Mouse (Mus musculus): Measurements from ENCODE around the gene Mpzl3. TPM values are rescaled to one million over a fixed set of nuclear protein-coding genes. Genes with fewer than 3 reads are reported as not detected.

Mpzl3 gene
- polyA plus RNA-seq, 1 experiment from 2014 or later = 1.2 TPM

- peaks cover 56% of the 10 kb centered on the region for H3K27me3 ChIP-seq
- H3K9me3 ChIP-seq = no peaks in the 10 kb centered on the region
- H3K36me3 ChIP-seq = no peaks in the 10 kb centered on the region
- no peaks in the 10 kb centered on the region; the same call in 1 of the 2 replicates for H3K4me1 ChIP-seq (replicated peaks)
- WGBS = 87% methylated on average over 1 of the region's 1 CpGs
- no peak for ATAC-seq (ENCODE audit: low FRiP score)
- no peak overlapping the region for H3K4me3 ChIP-seq
- no peak overlapping the region for H3K9ac ChIP-seq
- H3K27ac ChIP-seq = no peak overlapping the region
- H3K4me2 ChIP-seq = no peak overlapping the region
These were observed 5.3 kb upstream of the Mpzl3 start for GRCm38 (mm10) chr9:45049731-45050130.

- Histone ChIP-seq H3K4me2 (no peak overlapping the region), H3K4me3 (no peak overlapping the region), H3K27me3 (peaks cover 51% of the 10 kb centered on the region), H3K9me3 (no peaks in the 10 kb centered on the region), H3K4me1 (replicated peaks) (no peaks in the 10 kb centered on the region; the same call in 1 of the 2 replicates), H3K36me3 (no peaks in the 10 kb centered on the region), H3K9ac (no peak overlapping the region), H3K27ac (no peak overlapping the region)
- 83% methylated on average over 2 of the region's 2 CpGs for WGBS
- no peak for ATAC-seq (ENCODE audit: low FRiP score)
These were observed 4.7 kb upstream of the Mpzl3 start for GRCm38 (mm10) chr9:45050301-45050700.

- H3K4me1 ChIP-seq (replicated peaks) = no peaks in the 10 kb centered on the region; the same call in 1 of the 2 replicates
- H3K9me3 ChIP-seq = no peaks in the 10 kb centered on the region
- WGBS = 50% methylated on average over 5 of the region's 5 CpGs
- peaks cover 45% of the 10 kb centered on the region for H3K27me3 ChIP-seq
- no peaks in the 10 kb centered on the region for H3K36me3 ChIP-seq
- no peak for ATAC-seq (ENCODE audit: low FRiP score)
- H3K4me2 ChIP-seq = no peak overlapping the region
- no peak overlapping the region for H3K4me3 ChIP-seq
- H3K9ac ChIP-seq = no peak overlapping the region
- no peak overlapping the region for H3K27ac ChIP-seq
These were observed 3.4 kb downstream of the Mpzl3 start for GRCm38 (mm10) chr9:45058304-45058940.

- no peak overlapping the region for H3K4me2 ChIP-seq
- WGBS = 46% methylated on average over 7 of the region's 7 CpGs
- H3K9me3 ChIP-seq = no peaks in the 10 kb centered on the region
- H3K27ac ChIP-seq = no peak overlapping the region
- no peaks in the 10 kb centered on the region for H3K4me1 ChIP-seq (replicated peaks)
- no peak for ATAC-seq (ENCODE audit: low FRiP score)
- H3K4me3 ChIP-seq = no peak overlapping the region
- H3K9ac ChIP-seq = no peak overlapping the region
- no peaks in the 10 kb centered on the region for H3K36me3 ChIP-seq
- H3K27me3 ChIP-seq = peaks cover 41% of the 10 kb centered on the region
These were observed 5.2 kb downstream of the Mpzl3 start for GRCm38 (mm10) chr9:45060151-45060550.

- H3K9me3 ChIP-seq = no peaks in the 10 kb centered on the region
- no peak overlapping the region for H3K4me2 ChIP-seq
- H3K9ac ChIP-seq = no peak overlapping the region
- WGBS = 78% methylated on average over 3 of the region's 3 CpGs
- no peak overlapping the region for H3K4me3 ChIP-seq
- H3K4me1 ChIP-seq (replicated peaks) = no peaks in the 10 kb centered on the region
- peaks cover 28% of the 10 kb centered on the region for H3K27me3 ChIP-seq
- H3K36me3 ChIP-seq = no peaks in the 10 kb centered on the region
- no peak for ATAC-seq (ENCODE audit: low FRiP score)
- no peak overlapping the region for H3K27ac ChIP-seq
These were observed 7.7 kb downstream of the Mpzl3 start for GRCm38 (mm10) chr9:45062677-45063076.

GRCm38 (mm10) chr9:45064421-45064820 is 9.4 kb downstream of the Mpzl3 start:
- no peak for ATAC-seq (ENCODE audit: low FRiP score)
- WGBS = 91% methylated on average over 6 of the region's 6 CpGs
- no peak overlapping the region for H3K4me2 ChIP-seq

GRCm38 (mm10) chr9:45066735-45067134 is 11.7 kb downstream of the Mpzl3 start:
- Histone ChIP-seq H3K4me3 (no peak overlapping the region), H3K9me3 (no peaks in the 10 kb centered on the region), H3K27ac (no peak overlapping the region), H3K4me2 (no peak overlapping the region), H3K27me3 (no peaks in the 10 kb centered on the region), H3K9ac (no peak overlapping the region), H3K4me1 (replicated peaks) (no peaks in the 10 kb centered on the region), H3K36me3 (no peaks in the 10 kb centered on the region)
- no peak for ATAC-seq (ENCODE audit: low FRiP score)
- WGBS = 83% methylated on average over 4 of the region's 4 CpGs

More at GRCm38 (mm10) chr9:45064421-45064820, 9.4 kb downstream of the Mpzl3 start:
- Histone ChIP-seq H3K4me3 (no peak overlapping the region), H3K36me3 (no peaks in the 10 kb centered on the region), H3K9me3 (no peaks in the 10 kb centered on the region), H3K9ac (no peak overlapping the region), H3K27ac (no peak overlapping the region), H3K27me3 (peaks cover 11% of the 10 kb centered on the region), H3K4me1 (replicated peaks) (no peaks in the 10 kb centered on the region)

GRCm38 (mm10) chr9:45071800-45072199 is 16.8 kb downstream of the Mpzl3 start:
- ATAC-seq (ENCODE audit: low FRiP score) = no peak
- Histone ChIP-seq H3K9me3 (no peaks in the 10 kb centered on the region), H3K9ac (no peak overlapping the region), H3K36me3 (no peaks in the 10 kb centered on the region), H3K4me2 (no peak overlapping the region), H3K27me3 (0 out of 2 replicates have a peak, but pooled peaks cover 5% of the 10 kb centered on the region), H3K4me1 (replicated peaks) (no peaks in the 10 kb centered on the region), H3K27ac (no peak overlapping the region), H3K4me3 (no peak overlapping the region)
- 63% methylated on average over 3 of the region's 3 CpGs for WGBS

GRCm38 (mm10) chr9:45077859-45078258 is 22.9 kb downstream of the Mpzl3 start:
- Histone ChIP-seq H3K36me3 (no peaks in the 10 kb centered on the region), H3K9me3 (no peaks in the 10 kb centered on the region), H3K9ac (no peak overlapping the region), H3K27me3 (0 out of 2 replicates have a peak, but pooled peaks cover 7% of the 10 kb centered on the region), H3K4me1 (replicated peaks) (no peaks in the 10 kb centered on the region), H3K4me2 (no peak overlapping the region), H3K4me3 (no peak overlapping the region), H3K27ac (no peak overlapping the region)
- ATAC-seq (ENCODE audit: low FRiP score) = no peak
- 76% methylated on average over 3 of the region's 3 CpGs for WGBS

- H3K27me3 ChIP-seq = 0 out of 2 replicates have a peak, but pooled peaks cover 3% of the 10 kb centered on the region
- ATAC-seq (ENCODE audit: low FRiP score) = no peak
- no peaks in the 10 kb centered on the region for H3K4me1 ChIP-seq (replicated peaks)
- H3K9me3 ChIP-seq = no peaks in the 10 kb centered on the region
- no peak within 1 kb of the TSS for H3K4me2 ChIP-seq
- no peak within 1 kb of the TSS for H3K4me3 ChIP-seq
- H3K9ac ChIP-seq = no peak within 1 kb of the TSS
- H3K27ac ChIP-seq = no peak within 1 kb of the TSS
- no peaks in the 10 kb centered on the region for H3K36me3 ChIP-seq
- WGBS = 90% methylated on average over 5 of the region's 5 CpGs
These were observed 24.0 kb downstream of the Mpzl3 start, which contains the start of gene Jaml for GRCm38 (mm10) chr9:45079011-45079410. Jaml (plus strand) TSS chr9:45079183.

- Histone ChIP-seq H3K27me3 (0 out of 2 replicates have a peak, but pooled peaks cover 8% of the 10 kb centered on the region), H3K27ac (no peak overlapping the region), H3K4me2 (no peak overlapping the region), H3K4me1 (replicated peaks) (no peaks in the 10 kb centered on the region), H3K4me3 (no peak overlapping the region), H3K36me3 (no peaks in the 10 kb centered on the region), H3K9me3 (no peaks in the 10 kb centered on the region), H3K9ac (no peak overlapping the region)
- ATAC-seq (ENCODE audit: low FRiP score) = no peak
- WGBS = 88% methylated on average over 3 of the region's 3 CpGs
These were observed 28.1 kb downstream of the Mpzl3 start for GRCm38 (mm10) chr9:45083132-45083531.

- Histone ChIP-seq H3K27me3 (0 out of 2 replicates have a peak, but pooled peaks cover 8% of the 10 kb centered on the region), H3K36me3 (no peaks in the 10 kb centered on the region)
- no peak for ATAC-seq (ENCODE audit: low FRiP score)
These were observed 29.6 kb downstream of the Mpzl3 start for GRCm38 (mm10) chr9:45084556-45084955.

More at GRCm38 (mm10) chr9:45084556-45084955, 29.6 kb downstream of the Mpzl3 start:
- Histone ChIP-seq H3K4me1 (replicated peaks) (no peaks in the 10 kb centered on the region), H3K4me3 (no peak overlapping the region), H3K9me3 (no peaks in the 10 kb centered on the region), H3K27ac (no peak overlapping the region), H3K9ac (no peak overlapping the region), H3K4me2 (no peak overlapping the region)
- 76% methylated on average over 5 of the region's 5 CpGs for WGBS

All from hindbrain, embryonic 13.5 days (tissue).